Mouse (Mus musculus): Measurements from ENCODE around the gene Ceacam3. TPM values are rescaled to one million over a fixed set of nuclear protein-coding genes. Genes with fewer than 3 reads are reported as not detected.
"Not testable (repeated sequence)": the region's sequence is repeated elsewhere in the genome, so short reads cannot be mapped to it uniquely, and the experiment has no call there.

Ceacam3 gene
- not detected for total RNA-seq (2018; cell fraction: chromatin; rRNA removed)
- not detected for total RNA-seq (2018; cell fraction: cytosol; rRNA removed)
- total RNA-seq (2018; cell fraction: nucleus; rRNA removed), result not detected
- polyA plus RNA-seq (2018), result not detected in 3 replicates

- Histone ChIP-seq H3K79me2 (ENCODE audit: inconsistent target) (no peaks in the 10 kb centered on the region), H3K27ac (no peak within 1 kb of the TSS), H3K4me3 (ENCODE audit: inconsistent target) (no peak within 1 kb of the TSS), H3K36me3 (ENCODE audit: inconsistent target) (no peaks in the 10 kb centered on the region)
- WGBS (ENCODE audit: missing documents), result 95% methylated on average over 2 of the region's 2 CpGs
Observed at GRCm38 (mm10) chr7:17149931-17150330, at the start of gene Ceacam3. Ceacam3 (plus strand) TSS chr7:17150282.

- WGBS (ENCODE audit: missing documents), result 86% methylated on average over 13 of the region's 13 CpGs
- not testable (repeated sequence) for H3K36me3 ChIP-seq (ENCODE audit: inconsistent target); H3K4me3 ChIP-seq (ENCODE audit: inconsistent target); H3K79me2 ChIP-seq (ENCODE audit: inconsistent target); H3K27ac ChIP-seq
Observed at GRCm38 (mm10) chr7:17101631-17102030, 48.5 kb upstream of the Ceacam3 start.

- WGBS (ENCODE audit: missing documents), result 64% methylated on average over 1 of the region's 1 CpGs
- Histone ChIP-seq H3K36me3 (ENCODE audit: inconsistent target) (no peaks in the 10 kb centered on the region), H3K79me2 (ENCODE audit: inconsistent target) (no peaks in the 10 kb centered on the region), H3K4me3 (ENCODE audit: inconsistent target) (no peak overlapping the region), H3K27ac (no peak overlapping the region)
Observed at GRCm38 (mm10) chr7:17135307-17135706, 14.8 kb upstream of the Ceacam3 start.

- Histone ChIP-seq H3K4me3 (ENCODE audit: inconsistent target) (no peak overlapping the region), H3K27ac (no peak overlapping the region), H3K79me2 (ENCODE audit: inconsistent target) (no peaks in the 10 kb centered on the region), H3K36me3 (ENCODE audit: inconsistent target) (no peaks in the 10 kb centered on the region)
- WGBS (ENCODE audit: missing documents), result 31% methylated on average over 2 of the region's 2 CpGs
Observed at GRCm38 (mm10) chr7:17155634-17156033, 5.6 kb downstream of the Ceacam3 start.

DNA sequence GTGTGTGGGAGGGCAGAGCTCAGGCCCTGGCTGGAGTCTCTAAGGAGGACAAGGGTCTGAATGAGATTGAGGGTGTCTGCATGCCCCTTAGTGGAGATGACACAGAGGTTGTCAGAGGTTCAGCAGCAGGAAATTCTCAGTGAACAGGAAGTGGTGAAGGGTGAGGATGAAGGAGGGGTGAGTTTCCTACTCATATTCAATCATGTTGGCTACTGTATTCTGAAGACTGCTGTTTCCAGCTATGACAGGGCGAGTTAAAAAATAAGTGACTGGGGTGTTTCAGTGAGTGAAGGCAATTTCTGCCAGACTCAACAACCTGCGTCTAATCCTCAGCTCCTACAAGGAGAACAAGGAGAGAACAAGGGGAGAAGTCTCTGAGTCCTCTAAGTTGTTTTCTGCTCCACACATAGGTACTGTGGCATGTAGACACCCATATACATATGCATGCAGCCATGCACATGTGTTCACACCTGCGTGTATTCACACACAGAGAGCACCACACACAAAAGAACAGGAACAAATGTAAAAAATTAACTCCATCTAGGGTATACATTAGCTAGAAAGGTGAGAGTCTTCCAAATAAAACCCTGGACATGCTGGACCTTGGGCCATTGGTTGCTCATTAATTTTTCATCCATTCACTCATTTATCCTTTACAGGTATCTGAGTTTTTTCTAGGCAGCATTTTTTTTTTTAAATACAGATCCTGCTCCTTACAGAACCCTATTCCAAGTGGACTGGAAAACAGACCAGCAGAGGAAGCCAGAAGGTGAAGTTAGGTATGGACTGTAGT lies 7.0 kb downstream of the Ceacam3 start:
- Histone ChIP-seq H3K27ac (no peak overlapping the region), H3K4me3 (ENCODE audit: inconsistent target) (no peak overlapping the region), H3K79me2 (ENCODE audit: inconsistent target) (no peaks in the 10 kb centered on the region), H3K36me3 (ENCODE audit: inconsistent target) (no peaks in the 10 kb centered on the region)
- 50% methylated on average over 3 of the region's 3 CpGs for WGBS (ENCODE audit: missing documents)

GRCm38 (mm10) chr7:17159011-17159410 lies 8.9 kb downstream of the Ceacam3 start:
- Histone ChIP-seq H3K4me3 (ENCODE audit: inconsistent target) (no peak overlapping the region), H3K79me2 (ENCODE audit: inconsistent target) (no peaks in the 10 kb centered on the region), H3K27ac (no peak overlapping the region), H3K36me3 (ENCODE audit: inconsistent target) (no peaks in the 10 kb centered on the region)
- WGBS (ENCODE audit: missing documents), result 83% methylated on average over 7 of the region's 7 CpGs

- H3K79me2 ChIP-seq (ENCODE audit: inconsistent target), result no peaks in the 10 kb centered on the region
- no peaks in the 10 kb centered on the region for H3K36me3 ChIP-seq (ENCODE audit: inconsistent target)
- H3K4me3 ChIP-seq (ENCODE audit: inconsistent target), result no peak overlapping the region
- no peak overlapping the region for H3K27ac ChIP-seq
- WGBS (ENCODE audit: missing documents), result 53% methylated on average over 4 of the region's 4 CpGs
Observed at GRCm38 (mm10) chr7:17171827-17172226, 21.7 kb downstream of the Ceacam3 start.

DNA sequence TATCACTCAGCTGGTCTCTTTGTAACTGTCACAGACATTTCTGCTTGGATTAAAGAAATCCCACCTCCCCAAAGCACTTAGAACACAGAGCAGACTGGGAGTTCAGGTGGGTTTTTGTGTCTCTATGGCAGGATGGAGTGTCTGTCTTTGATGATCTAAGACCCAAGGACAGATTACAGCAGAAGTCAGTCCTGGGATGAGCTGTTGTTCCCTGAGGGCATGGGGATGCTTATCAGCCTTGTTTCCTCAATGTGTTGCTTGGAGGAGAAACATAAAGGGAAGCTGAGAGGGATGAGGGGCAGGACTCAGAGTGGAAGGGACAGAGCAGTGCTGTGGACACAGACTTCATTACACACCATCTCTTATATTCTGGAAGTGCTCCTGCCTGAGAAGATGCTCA lies 53.1 kb downstream of the Ceacam3 start, which contains the start of gene Psg29:
TSS of gene Psg29 (plus strand) at position 301 of the 400 bp plus-strand sequence.
- no peaks in the 10 kb centered on the region for H3K79me2 ChIP-seq (ENCODE audit: inconsistent target)

DNA sequence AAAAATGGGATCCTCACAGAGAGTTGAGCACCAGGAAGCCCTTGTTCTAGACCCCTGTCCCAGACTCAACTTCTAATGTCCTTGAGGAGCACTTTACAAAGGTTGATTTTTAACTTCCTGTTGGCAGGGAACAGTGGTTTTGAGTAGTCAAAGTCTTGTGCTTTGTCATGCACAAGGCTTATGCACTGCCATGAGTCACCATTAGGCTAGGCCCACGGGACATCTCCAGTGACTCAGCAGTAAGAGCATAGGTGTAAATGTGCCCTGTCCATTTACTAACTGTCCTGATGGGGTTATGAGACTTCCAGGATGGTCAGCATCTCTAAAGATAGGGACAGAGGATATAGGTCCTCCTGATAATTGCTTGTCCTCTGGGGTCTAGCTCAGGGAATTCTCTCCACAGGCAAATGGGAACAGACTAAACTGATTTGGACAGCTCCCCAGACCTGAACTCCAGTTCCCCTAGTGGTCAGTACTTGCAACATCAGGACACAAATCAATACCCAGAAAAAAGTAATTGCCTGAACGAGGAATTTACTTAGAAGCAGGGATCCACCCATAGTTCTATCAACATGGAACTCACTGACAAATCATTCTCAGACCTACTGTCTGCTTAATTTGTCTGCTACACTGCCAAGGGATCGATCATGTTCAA lies 55.6 kb downstream of the Ceacam3 start:
- 77% methylated on average over 3 of the region's 3 CpGs for WGBS (ENCODE audit: missing documents)
- Histone ChIP-seq H3K36me3 (ENCODE audit: inconsistent target) (no peaks in the 10 kb centered on the region), H3K27ac (no peak overlapping the region), H3K4me3 (ENCODE audit: inconsistent target) (no peak overlapping the region), H3K79me2 (ENCODE audit: inconsistent target) (no peaks in the 10 kb centered on the region)

More for the DNA sequence above, 53.1 kb downstream of the Ceacam3 start, which contains the start of gene Psg29:
- Histone ChIP-seq H3K27ac (no peak within 1 kb of the TSS), H3K4me3 (ENCODE audit: inconsistent target) (no peak within 1 kb of the TSS), H3K36me3 (ENCODE audit: inconsistent target) (no peaks in the 10 kb centered on the region)

Other genes starting within 250 kb of the Ceacam3 start
- 2.2 to 3.8 TPM (median 3.6 TPM) in 3 replicates for gene Ptgir, start 243.8 kb upstream of the Ceacam3 start, polyA plus RNA-seq (2018)
- gene Calm3, start 226.2 kb upstream of the Ceacam3 start, polyA plus RNA-seq (2018), result 148 to 197 TPM (median 177 TPM) in 3 replicates
- gene Pnmal2, start 205.6 kb upstream of the Ceacam3 start, polyA plus RNA-seq (2018), result not detected in 3 replicates
- not detected in 3 replicates for gene Pnmal1, start 190.6 kb upstream of the Ceacam3 start, polyA plus RNA-seq (2018)
- gene Gm42372, start 167.2 kb upstream of the Ceacam3 start, polyA plus RNA-seq (2018), result not detected in 3 replicates
- gene Ccdc8, start 157.6 kb upstream of the Ceacam3 start, polyA plus RNA-seq (2018), result 0.03 TPM in 1 of 3 replicates, not detected in the others
- 49.0 to 68.9 TPM (median 61.2 TPM) in 3 replicates for gene Ppp5c, start 122.4 kb upstream of the Ceacam3 start, polyA plus RNA-seq (2018)
- gene Hif3a, start 87.9 kb upstream of the Ceacam3 start, polyA plus RNA-seq (2018), result not detected in 3 replicates
- gene Psg16, start 76.2 kb upstream of the Ceacam3 start, polyA plus RNA-seq (2018), result not detected in 3 replicates
- gene Psg29, start 53.2 kb downstream of the Ceacam3 start, polyA plus RNA-seq (2018), result not detected in 3 replicates